Mouse (Mus musculus): ENCODE results near the gene Cttnbp2.
"Not testable (repeated sequence)": the region's sequence is repeated elsewhere in the genome, so short reads cannot be mapped to it uniquely, and the experiment has no call there.

Gene Cttnbp2

GRCm38 (mm10) chr6:18417866-18418454 is 96.7 kb downstream of the Cttnbp2 start:
- DNase-seq (ENCODE audit: low spot score): no peak

GRCm38 (mm10) chr6:18415961-18416360 is 98.7 kb downstream of the Cttnbp2 start:
- no peak for DNase-seq (ENCODE audit: low spot score)

- DNase-seq (ENCODE audit: low spot score): no peak
Measured at GRCm38 (mm10) chr6:18411505-18412225, 103.0 kb downstream of the Cttnbp2 start.

GRCm38 (mm10) chr6:18408445-18408844 is 106.2 kb downstream of the Cttnbp2 start:
- no peak for DNase-seq (ENCODE audit: low spot score)

GRCm38 (mm10) chr6:18401066-18401674 is 113.5 kb downstream of the Cttnbp2 start:
- no peak for DNase-seq (ENCODE audit: low spot score)

- no peak for DNase-seq (ENCODE audit: low spot score)
Measured at GRCm38 (mm10) chr6:18381380-18381779, 133.3 kb downstream of the Cttnbp2 start.

- no peak for DNase-seq (ENCODE audit: low spot score)
Measured at GRCm38 (mm10) chr6:18380300-18381202, 134.1 kb downstream of the Cttnbp2 start.

- DNase-seq (ENCODE audit: low spot score): not testable (repeated sequence)
Measured at GRCm38 (mm10) chr6:18377755-18378154, 136.9 kb downstream of the Cttnbp2 start.

GRCm38 (mm10) chr6:18374744-18375143 is 139.9 kb downstream of the Cttnbp2 start:
- DNase-seq (ENCODE audit: low spot score): no peak

GRCm38 (mm10) chr6:18373652-18374051 is 141.0 kb downstream of the Cttnbp2 start:
- DNase-seq (ENCODE audit: low spot score): no peak

- DNase-seq (ENCODE audit: low spot score): no peak
Measured at GRCm38 (mm10) chr6:18372447-18373228, 142.0 kb downstream of the Cttnbp2 start.

GRCm38 (mm10) chr6:18369723-18370122 is 144.9 kb downstream of the Cttnbp2 start:
- no peak for DNase-seq (ENCODE audit: low spot score)

- no peak for DNase-seq (ENCODE audit: low spot score)
Measured at GRCm38 (mm10) chr6:18369054-18369453, 145.6 kb downstream of the Cttnbp2 start.

GRCm38 (mm10) chr6:18362232-18362631 is 152.4 kb downstream of the Cttnbp2 start:
- no peak for DNase-seq (ENCODE audit: low spot score)

GRCm38 (mm10) chr6:18360955-18361354 is 153.7 kb downstream of the Cttnbp2 start:
- DNase-seq (ENCODE audit: low spot score): no peak

- no peak for DNase-seq (ENCODE audit: low spot score)
Measured at GRCm38 (mm10) chr6:18360154-18360553, 154.5 kb downstream of the Cttnbp2 start.

- DNase-seq (ENCODE audit: low spot score): no peak
Measured at GRCm38 (mm10) chr6:18349153-18349858, 165.3 kb downstream of the Cttnbp2 start.

- no peak for DNase-seq (ENCODE audit: low spot score)
Measured at GRCm38 (mm10) chr6:18344272-18344671, 170.4 kb downstream of the Cttnbp2 start.

- DNase-seq (ENCODE audit: low spot score): no peak
Measured at GRCm38 (mm10) chr6:18338307-18338706, 176.3 kb downstream of the Cttnbp2 start.

- no peak for DNase-seq (ENCODE audit: low spot score)
Measured at GRCm38 (mm10) chr6:18335393-18335792, 179.2 kb downstream of the Cttnbp2 start.

- no peak for DNase-seq (ENCODE audit: low spot score)
Measured at GRCm38 (mm10) chr6:18322950-18323349, 191.7 kb downstream of the Cttnbp2 start.
